Mouse (Mus musculus) neutrophil, adult 5-6 weeks (primary cell): Measurements from ENCODE around the gene Polg. TPM values are rescaled to one million over a fixed set of nuclear protein-coding genes. Genes with fewer than 3 reads are reported as not detected.

ENCODE experiments used
- ATAC-seq: fragments of 151-379, 151-347 bp; 2 replicates; pipeline ENCODE4 v1.8.0; 2017; ENCODE audit warnings: mild to moderate bottlenecking, moderate TSS enrichment; ENCODE audit not compliant: insufficient number of reproducible peaks, poor library complexity, low FRiP score, severe bottlenecking; ENCODE audit errors: extremely low read depth
- total RNA-seq: library from RNA; stranded (forward); fragments of 200-1000 nt; gene quantifications from 2 replicates; pipeline ENCODE4 v1.2.3, GENCODE M21; 2017

The Polg gene
- total RNA-seq, 1 experiment from 2014 or later, result 141 TPM

- ATAC-seq, result no peak
Observed at GRCm38 (mm10) chr7:79503656-79504250, 37.6 kb upstream of the Polg start.

DNA sequence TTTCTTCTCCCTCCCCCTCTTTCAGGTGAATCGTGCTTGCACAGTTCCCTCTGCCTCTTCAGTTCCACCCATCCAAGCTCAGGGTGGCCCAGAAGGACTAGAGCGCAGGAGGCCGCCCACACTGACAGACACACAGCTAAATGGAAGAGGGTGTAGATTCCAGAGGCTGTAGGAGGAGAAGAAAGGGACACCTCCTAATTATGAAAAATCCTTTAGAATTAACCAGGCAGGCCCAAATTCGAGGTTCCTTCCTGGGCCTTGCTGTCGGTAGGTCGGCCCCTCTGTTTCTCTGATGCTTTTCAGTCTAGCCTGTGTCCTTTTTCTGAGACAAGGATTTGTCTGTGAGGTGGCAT is 36.9 kb upstream of the Polg start:
- ATAC-seq, result no peak

DNA sequence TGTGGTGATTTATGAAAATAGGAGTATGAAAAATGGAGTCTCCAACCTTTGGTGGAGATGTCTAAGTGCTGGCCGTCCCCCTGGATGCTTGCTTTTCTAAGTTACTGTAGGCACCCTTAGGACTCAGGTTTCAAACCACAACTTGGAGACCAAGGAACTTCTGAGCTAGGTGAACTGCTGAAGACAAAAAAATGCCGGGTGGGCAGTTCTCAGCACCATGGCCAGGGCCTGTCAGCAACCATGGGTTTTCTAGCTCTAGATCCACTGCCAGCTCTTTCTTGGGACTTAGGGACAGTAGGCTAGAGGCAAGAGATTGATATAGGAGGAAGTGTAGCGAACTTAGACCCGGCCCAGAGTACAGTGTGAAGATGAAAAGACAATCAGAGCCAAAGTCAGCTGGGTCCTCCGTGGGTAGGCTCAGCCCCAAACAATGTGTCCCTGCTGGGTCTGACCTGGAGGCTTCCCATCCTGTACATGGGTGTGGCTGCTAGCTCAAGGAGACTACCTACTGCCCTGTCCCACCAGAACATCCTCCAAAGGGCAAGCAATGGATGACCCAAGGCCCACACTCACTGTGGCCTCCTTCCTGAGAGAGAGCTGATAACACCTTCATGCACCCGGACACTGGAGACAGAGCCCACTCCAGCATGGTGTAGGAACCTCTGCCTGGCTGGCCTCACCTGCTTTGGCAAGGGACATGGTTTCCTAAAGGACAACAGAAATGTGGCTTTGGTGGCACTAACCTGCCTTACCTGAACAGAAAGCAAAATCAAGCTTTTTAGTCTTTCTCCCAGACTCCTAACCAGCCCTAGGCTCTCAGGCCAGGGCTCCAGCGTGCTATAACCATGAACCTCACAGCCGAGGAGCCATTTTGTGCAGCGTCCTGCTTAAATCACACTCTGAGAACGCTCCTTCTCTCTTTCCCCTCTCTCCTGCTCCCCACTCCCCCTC is 36.3 kb upstream of the Polg start:
- ATAC-seq, result no peak

DNA sequence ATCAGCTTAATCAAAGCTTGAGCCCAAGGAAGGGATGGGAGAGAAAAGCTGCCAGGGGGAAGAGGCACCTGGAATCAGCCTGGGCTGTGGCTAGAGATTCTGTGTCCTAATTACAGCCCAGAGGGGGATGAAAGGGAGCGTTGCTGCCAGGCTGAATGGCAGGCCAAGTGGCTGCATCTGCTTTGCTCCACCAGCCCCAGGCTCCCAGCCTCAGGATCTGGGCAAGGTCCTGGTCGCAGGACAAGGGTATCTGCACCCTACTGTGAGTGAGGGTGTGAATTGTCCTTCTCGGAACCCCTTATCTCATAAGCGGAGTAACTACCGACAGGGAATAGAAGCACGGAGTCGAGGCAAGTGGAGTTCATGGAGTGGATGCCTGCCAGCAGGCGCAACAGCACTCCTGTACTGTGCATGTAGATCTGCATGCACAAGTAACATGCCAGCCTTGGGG is 35.4 kb upstream of the Polg start:
- ATAC-seq, result no peak

- ATAC-seq, result no peak
Observed at GRCm38 (mm10) chr7:79500681-79501306, 34.6 kb upstream of the Polg start.

DNA sequence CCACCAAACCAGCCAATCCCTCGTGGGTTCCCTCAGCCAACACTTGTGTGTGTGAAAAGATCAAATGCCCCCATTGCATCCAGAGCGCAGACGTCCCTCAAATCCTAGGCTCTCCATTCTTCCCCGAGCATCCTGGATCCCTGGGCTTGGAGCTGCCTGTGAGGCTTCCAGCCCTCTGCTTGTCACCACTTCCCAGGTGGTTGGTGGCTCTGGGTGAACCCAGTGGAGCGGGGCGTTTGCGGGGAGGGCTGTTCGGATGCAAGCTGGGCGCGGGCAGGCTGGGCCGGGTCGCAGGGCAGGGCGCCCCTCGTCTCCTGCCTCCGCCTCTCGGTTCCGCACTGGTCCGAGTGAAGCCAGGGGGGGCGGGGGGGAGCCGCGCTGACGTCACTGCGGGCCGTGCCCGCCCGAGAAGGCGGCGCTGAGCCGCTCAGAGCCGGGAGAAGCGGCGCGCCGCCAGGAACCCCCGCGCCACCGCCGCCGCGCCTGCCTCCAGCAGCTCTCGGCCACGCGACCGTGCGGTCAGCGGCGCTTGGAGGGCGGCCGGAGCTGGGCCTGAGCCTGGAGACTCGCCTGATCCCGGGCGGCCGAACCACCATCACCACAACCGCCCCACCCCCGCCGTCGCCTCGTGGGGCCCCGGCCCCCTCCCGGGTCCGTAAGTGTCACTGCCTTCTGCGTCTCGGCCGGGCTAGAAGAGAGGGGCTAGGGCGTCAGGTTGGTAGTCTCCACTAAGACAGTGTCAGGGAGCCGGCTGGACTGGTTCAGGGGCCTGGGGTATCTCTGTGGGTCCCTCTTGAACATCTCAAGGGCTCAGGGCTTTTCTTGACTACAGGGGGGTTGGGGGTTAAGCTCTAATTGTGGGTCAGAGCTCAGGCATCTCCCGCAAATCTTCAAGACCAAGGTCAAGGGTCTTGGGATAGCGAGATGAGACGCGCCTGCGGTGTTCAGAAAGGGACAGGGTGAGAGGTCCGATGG is 33.7 kb upstream of the Polg start:
- no peak for ATAC-seq

- no peak for ATAC-seq
Observed at GRCm38 (mm10) chr7:79498965-79499595, 32.9 kb upstream of the Polg start.

DNA sequence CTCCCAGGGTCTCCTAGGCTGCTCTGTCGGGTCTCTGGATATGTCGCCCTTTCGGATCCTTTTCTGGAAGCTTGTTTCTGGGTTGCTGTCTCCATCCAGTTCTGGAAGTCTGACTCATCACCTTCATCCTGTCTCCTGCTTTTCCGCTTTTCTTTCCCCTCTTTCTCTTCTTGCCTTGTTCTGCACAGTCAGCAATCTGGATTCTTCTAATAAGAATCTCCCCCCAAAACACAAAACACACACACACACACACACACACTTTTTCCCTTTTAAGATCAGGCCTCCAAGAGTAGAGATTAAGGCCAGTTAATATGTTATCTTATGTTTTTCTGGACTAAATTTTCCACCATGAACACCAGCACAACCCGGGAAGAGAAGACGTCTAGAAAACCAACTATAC is 32.2 kb upstream of the Polg start:
- no peak for ATAC-seq

GRCm38 (mm10) chr7:79497701-79498115 is 31.5 kb upstream of the Polg start:
- no peak for ATAC-seq

GRCm38 (mm10) chr7:79496816-79497328 is 30.7 kb upstream of the Polg start:
- no peak for ATAC-seq

- ATAC-seq, result peak; percentile 69
Observed at GRCm38 (mm10) chr7:79495988-79496815, 30.0 kb upstream of the Polg start.

GRCm38 (mm10) chr7:79493915-79494314 is 27.8 kb upstream of the Polg start:
- ATAC-seq, result no peak; the same call in 1 of the 2 replicates

- no peak for ATAC-seq
Observed at GRCm38 (mm10) chr7:79486528-79486927, 20.4 kb upstream of the Polg start.

GRCm38 (mm10) chr7:79474831-79475399 is 8.8 kb upstream of the Polg start:
- 0 out of 2 replicates have a peak, but pooled peaks have one; percentile 19 for ATAC-seq

- ATAC-seq, result no peak
Observed at GRCm38 (mm10) chr7:79473496-79474194, 7.5 kb upstream of the Polg start.

DNA sequence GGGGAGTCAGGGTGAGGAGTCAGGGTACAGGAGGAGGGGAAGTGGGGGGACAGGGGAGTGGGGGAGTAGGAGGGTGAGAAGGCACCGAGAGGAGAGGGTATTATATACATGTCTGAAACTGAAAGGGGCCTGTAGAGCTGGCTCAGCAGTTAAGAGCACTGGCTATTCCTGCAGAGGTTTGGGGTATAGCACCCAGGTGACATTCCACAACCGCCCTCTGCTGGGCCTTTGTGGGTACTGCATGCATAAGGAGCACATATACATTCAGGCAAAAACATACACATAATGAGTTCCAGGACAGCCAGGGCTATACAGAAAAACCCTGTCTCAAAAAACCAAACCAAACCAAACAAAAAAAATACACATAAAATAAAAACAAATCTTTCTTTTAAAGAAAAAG is 6.6 kb upstream of the Polg start:
- ATAC-seq, result no peak
